Mouse (Mus musculus) heart, postnatal 10 days (tissue): ENCODE data around the gene Rab11fip3. TPM values are rescaled to one million over a fixed set of nuclear protein-coding genes. Genes with fewer than 3 reads are reported as not detected.

Source experiments
- DNase-seq, 2 experiments: peaks; one replicate each; pipeline ENCODE4 v3.0.0; 2021
- intact Hi-C: fragments of 180-260 bp; cut with DNase I; formaldehyde crosslinking; loops from one replicate; pipeline ENCODE4 v1.15.1; 2025
- total RNA-seq, 2 experiments: library from RNA; stranded (reverse); gene quantifications; 2 replicates each; pipeline ENCODE4 v1.2.3; 2021

Gene Rab11fip3
- total RNA-seq, 2 experiments from 2014 or later, result 23.4 to 24.1 TPM

- intact Hi-C loops, result no loop called here
- DNase-seq, result no peak
Observed at GRCm38 (mm10) chr17:25961566-25961965, 107.8 kb downstream of the Rab11fip3 start.

GRCm38 (mm10) chr17:25959630-25960467 is 109.5 kb downstream of the Rab11fip3 start:
- intact Hi-C loops, result no loop called here
- no peak for DNase-seq

GRCm38 (mm10) chr17:25958771-25959494 is 110.4 kb downstream of the Rab11fip3 start:
- intact Hi-C loops, result no loop called here
- no peak for DNase-seq

GRCm38 (mm10) chr17:25957586-25958051 is 111.7 kb downstream of the Rab11fip3 start:
- DNase-seq, result no peak
- intact Hi-C loops, result no loop called here

GRCm38 (mm10) chr17:25956631-25957030 is 112.7 kb downstream of the Rab11fip3 start:
- intact Hi-C loops, result no loop called here
- DNase-seq, result no peak

- intact Hi-C loops, result no loop called here
- no peak for DNase-seq
Observed at GRCm38 (mm10) chr17:25956201-25956600, 113.2 kb downstream of the Rab11fip3 start.

GRCm38 (mm10) chr17:25955736-25956135 is 113.6 kb downstream of the Rab11fip3 start:
- DNase-seq, result no peak
- intact Hi-C loops, result no loop called here

GRCm38 (mm10) chr17:25954671-25955070 is 114.7 kb downstream of the Rab11fip3 start:
- intact Hi-C loops, result no loop called here
- no peak for DNase-seq

- intact Hi-C loops, result no loop called here
- DNase-seq, result no peak
Observed at GRCm38 (mm10) chr17:25953161-25953560, 116.2 kb downstream of the Rab11fip3 start.

- intact Hi-C loops, result no loop called here
- peak in 1 of 2 experiments; percentile 13 for DNase-seq
Observed at GRCm38 (mm10) chr17:25951803-25952623, 117.3 kb downstream of the Rab11fip3 start, which contains the start of gene A930017K11Rik. A930017K11Rik (minus strand) TSS chr17:25952565.

- intact Hi-C loops, result no loop called here
- peak in 1 of 2 experiments; percentile 19 for DNase-seq
Observed at GRCm38 (mm10) chr17:25951225-25951802, 118.0 kb downstream of the Rab11fip3 start.

GRCm38 (mm10) chr17:25950706-25951105 is 118.6 kb downstream of the Rab11fip3 start:
- DNase-seq, result no peak
- intact Hi-C loops, result no loop called here

GRCm38 (mm10) chr17:25949981-25950380 is 119.4 kb downstream of the Rab11fip3 start:
- intact Hi-C loops, result no loop called here
- DNase-seq, result no peak

- intact Hi-C loops, result no loop called here
- DNase-seq, result no peak
Observed at GRCm38 (mm10) chr17:25948051-25948450, 121.3 kb downstream of the Rab11fip3 start.

- DNase-seq, result no peak
- intact Hi-C loops, result no loop called here
Observed at GRCm38 (mm10) chr17:25947576-25947975, 121.8 kb downstream of the Rab11fip3 start.

- intact Hi-C loops, result no loop called here
Observed at GRCm38 (mm10) chr17:25946891-25947290, 122.5 kb downstream of the Rab11fip3 start.

GRCm38 (mm10) chr17:25946349-25946748 is 123.0 kb downstream of the Rab11fip3 start:
- intact Hi-C loops, result no loop called here
- no peak for DNase-seq

More at GRCm38 (mm10) chr17:25946891-25947290, 122.5 kb downstream of the Rab11fip3 start:
- no peak for DNase-seq

- peak; percentile 41 to 47 for DNase-seq
Observed at GRCm38 (mm10) chr17:25945517-25946155, 123.7 kb downstream of the Rab11fip3 start.

GRCm38 (mm10) chr17:25944366-25945163 is 124.8 kb downstream of the Rab11fip3 start, which contains the start of the genes Pigq and Nhlrc4:
Pigq (minus strand) TSS chr17:25944936.
Nhlrc4 (minus strand) TSS chr17:25944961.
- intact Hi-C loops, result loop anchor here (5.0 kb wide), 1 partner anchor 52 kb away; no protein-coding TSS in a partner anchor

More at GRCm38 (mm10) chr17:25945517-25946155, 123.7 kb downstream of the Rab11fip3 start:
- intact Hi-C loops, result no loop called here

More at GRCm38 (mm10) chr17:25944366-25945163, 124.8 kb downstream of the Rab11fip3 start, which contains the start of the genes Pigq and Nhlrc4:
- no peak for DNase-seq
